Mouse (Mus musculus) kidney, adult 10 weeks (tissue): Measurements from ENCODE around the gene Ppm1e. TPM values are rescaled to one million over a fixed set of nuclear protein-coding genes. Genes with fewer than 3 reads are reported as not detected.

Experiments used
- polyA plus RNA-seq: library from polyadenylated mRNA; stranded (reverse); fragments of 350-450 nt; fragmentation: Illumina TruSeq; extraction: RNeasy Lipid Tissue Mini Kit (QIAGEN cat#74804); gene quantifications from one replicate; pipeline ENCODE4 v1.2.3, GENCODE M21; 2014; ENCODE audit warnings: low read depth, low replicate concordance

The Ppm1e gene
- polyA plus RNA-seq: 3.3 TPM

GRCm38 (mm10) chr11:87358331-87359261 is at the start of gene Ppm1e:
Ppm1e (minus strand) TSS chr11:87359023.

GRCm38 (mm10) chr11:87404876-87405275 is 46.1 kb upstream of the Ppm1e start, which contains the start of the genes Rad51c and Tex14:
Rad51c (minus strand) TSS chr11:87404954.
Tex14 (plus strand) TSS chr11:87405065.

Other genes starting within 250 kb of the Ppm1e start
- gene Ska2, start 249.8 kb downstream of the Ppm1e start, polyA plus RNA-seq: 32.5 TPM
- gene Trim37, start 231.9 kb downstream of the Ppm1e start, polyA plus RNA-seq: 21.7 TPM
- 3.4 TPM for gene Rad51c, start 45.9 kb upstream of the Ppm1e start, polyA plus RNA-seq
- 0.69 TPM for gene Tex14, start 46.0 kb upstream of the Ppm1e start, polyA plus RNA-seq
- gene Gm11492, start 207.6 kb upstream of the Ppm1e start, polyA plus RNA-seq: not detected
- 10.8 TPM for gene Sept4, start 209.9 kb upstream of the Ppm1e start, polyA plus RNA-seq
- 33.6 TPM for gene Mtmr4, start 233.1 kb upstream of the Ppm1e start, polyA plus RNA-seq